In genomic region chr10:68276976-68277441, GRCm38 (mm10) we compare ENCODE assay signal across 8 mouse cellular contexts. TPM values are rescaled to one million over a fixed set of nuclear protein-coding genes. Genes with fewer than 3 reads are reported as not detected.
DNase-seq lines count a peak whose midpoint lies in the region; ATAC-seq and TF ChIP-seq lines count a peak whose summit lies in the region.

No protein-coding gene starts in this region.

- H3K9ac ChIP-seq in forebrain, embryonic 16.5 days (replicated peaks; ENCODE audit: low read depth, low read length), result peak overlapping the region; percentile 80
- peak overlapping the region; percentile 60 for H3K9ac ChIP-seq in lung, postnatal 0 days (replicated peaks; ENCODE audit: low read depth)

- peak overlapping the region; percentile 74 for H3K4me3 ChIP-seq in forebrain, embryonic 16.5 days (replicated peaks; ENCODE audit: low read length)
- H3K4me3 ChIP-seq in lung, postnatal 0 days (ENCODE audit: low read depth, low read length), result peak overlapping the region; percentile 68

- ATAC-seq in forebrain, embryonic 16.5 days, result peak; percentile 43
- ATAC-seq in lung, postnatal 0 days, result peak; percentile 69

- H3K4me2 ChIP-seq in forebrain, embryonic 16.5 days (ENCODE audit: low read length), result peak overlapping the region; percentile 97
- H3K4me2 ChIP-seq in lung, postnatal 0 days (replicated peaks; ENCODE audit: low read depth, low read length), result peak overlapping the region; percentile 92

- no peak for TF ChIP-seq CTCF in lung, postnatal 0 days (IDR thresholded peaks at IDR 0.05)

- H3K27ac ChIP-seq in forebrain, embryonic 16.5 days (ENCODE audit: low read length), result peak overlapping the region; percentile 63
- peak overlapping the region; percentile 93 for H3K27ac ChIP-seq in lung, postnatal 0 days (ENCODE audit: low read length)

- peak; percentile 76 to 78 for DNase-seq in CD8-positive naive resting alpha-beta T cell, adult 2 months (ENCODE audit: low read depth in 2 of 2, low spot score in 2 of 2)
- peak; percentile 72 for DNase-seq in brain, adult 2 months (ENCODE audit: low read depth, low spot score)
- peak; percentile 63 for DNase-seq in heart, postnatal 4 days
- DNase-seq in layer of hippocampus, adult 9-11 months, result peak; percentile 58
- DNase-seq in lung, postnatal 0 days (ENCODE audit: low spot score), result peak; percentile 69
- DNase-seq in ovary, postnatal 36 days (ENCODE audit: low spot score), result peak; percentile 53
- peak; percentile 66 for DNase-seq in thymus, postnatal 4 days

- H3K36me3 ChIP-seq in forebrain, embryonic 16.5 days (ENCODE audit: control insufficient read depth, insufficient read depth), result no peaks in the 10 kb centered on the region
- 0 out of 2 replicates have a peak, but pooled peaks cover 4% of the 10 kb centered on the region for H3K36me3 ChIP-seq in lung, postnatal 0 days (ENCODE audit: insufficient read depth, low read length)

- TF ChIP-seq EP300 in lung, postnatal 0 days (IDR thresholded peaks at IDR 0.05), result 0 out of 2 replicates have a peak, but pooled peaks have one; percentile 9

- H3K4me1 ChIP-seq in forebrain, embryonic 16.5 days (replicated peaks; ENCODE audit: control insufficient read depth, insufficient read depth, low read length), result peaks cover 16% of the 10 kb centered on the region
- peaks cover under 1% of the 10 kb centered on the region; the same call in 1 of the 2 replicates for H3K4me1 ChIP-seq in lung, postnatal 0 days (ENCODE audit: insufficient read depth, low read depth, low read length)

- H3K27me3 ChIP-seq in forebrain, embryonic 16.5 days (replicated peaks; ENCODE audit: control insufficient read depth, insufficient read depth, low read length), result no peaks in the 10 kb centered on the region
- no peaks in the 10 kb centered on the region for H3K27me3 ChIP-seq in lung, postnatal 0 days (replicated peaks; ENCODE audit: insufficient read depth, low read length)

- under 1% methylated on average over 34 of the region's 34 CpGs for WGBS in forebrain, embryonic 16.5 days
- under 1% methylated on average over 33 of the region's 34 CpGs for WGBS in lung, postnatal 0 days

- no peaks in the 10 kb centered on the region for H3K9me3 ChIP-seq in forebrain, embryonic 16.5 days (ENCODE audit: control insufficient read depth, low read length)
- H3K9me3 ChIP-seq in lung, postnatal 0 days (ENCODE audit: low read length), result no peaks in the 10 kb centered on the region

RNA-seq across cellular contexts. Expression of gene Arid5b, which starts 1.5 kb away (rescaled TPM):
- 14.4 and 14.7 TPM in 2 replicates for polyA plus RNA-seq in forebrain, embryonic 16.5 days (2015; fragmentation: Nextera tagmentation; extraction: Ambion mirVana)
- total RNA-seq in heart, postnatal 4 days (2021), result 10 to 100 TPM; 24.1 to 24.8 TPM
- 42.8 and 50.8 TPM in 2 replicates for polyA plus RNA-seq in lung, postnatal 0 days (2015; fragmentation: Nextera tagmentation; extraction: Ambion mirVana)

Comparison
In these comparisons a context has a peak if more than half of its experiments do, and no peak if none do; other contexts are left out.
1. Peak in every context shown above with its lines: DNase-seq, ATAC-seq, H3K4me3 ChIP-seq and H3K27ac ChIP-seq.